Mouse (Mus musculus): ENCODE measurements around the gene Chd5. TPM values are rescaled to one million over a fixed set of nuclear protein-coding genes. Genes with fewer than 3 reads are reported as not detected.

The Chd5 gene
- polyA plus RNA-seq, 1 experiment from 2014 or later: 0.56 TPM

DNA sequence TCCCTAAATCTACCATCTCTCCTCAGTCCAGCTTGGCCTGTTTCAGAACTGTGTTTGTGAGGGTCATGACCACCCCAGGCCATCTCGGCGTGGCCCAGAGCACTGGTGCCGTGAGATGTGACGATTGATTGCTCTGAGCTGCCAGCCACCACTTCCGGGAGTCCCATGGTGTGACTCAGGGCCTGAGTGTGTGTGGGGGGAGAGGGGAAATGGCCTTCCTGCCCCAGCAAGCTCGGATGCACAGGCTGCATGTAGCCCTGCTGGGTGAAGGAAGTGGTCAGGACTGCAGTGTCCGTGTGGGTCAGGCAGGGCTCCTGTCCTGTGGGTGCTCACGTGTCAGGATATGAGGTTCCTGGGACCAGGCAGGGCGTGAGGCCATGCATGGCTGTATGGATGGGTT lies 23.7 kb downstream of the Chd5 start:
- no peak overlapping the region for H3K27ac ChIP-seq (ENCODE audit: low read depth, low read length)
- ATAC-seq (ENCODE audit: low FRiP score) (no peak), DNase-seq (ENCODE audit: low spot score, missing footprints) (no peak)
- no peaks in the 10 kb centered on the region for H3K36me3 ChIP-seq (ENCODE audit: control insufficient read depth, insufficient read depth, low read length)
- peaks cover 13% of the 10 kb centered on the region for H3K4me1 ChIP-seq (ENCODE audit: control insufficient read depth, insufficient read depth, low read length)
- no peaks in the 10 kb centered on the region for H3K9me3 ChIP-seq (ENCODE audit: control insufficient read depth, low read length)
- WGBS: 87% methylated on average over 9 of the region's 9 CpGs
- H3K4me2 ChIP-seq: no peak overlapping the region
- H3K27me3 ChIP-seq (ENCODE audit: control insufficient read depth, insufficient read depth, low read length): peaks cover 6% of the 10 kb centered on the region; the same call in 1 of the 2 replicates
- no peak overlapping the region for H3K4me3 ChIP-seq (ENCODE audit: low read depth, low read length)
- no peak overlapping the region for H3K9ac ChIP-seq (ENCODE audit: low read length)

DNA sequence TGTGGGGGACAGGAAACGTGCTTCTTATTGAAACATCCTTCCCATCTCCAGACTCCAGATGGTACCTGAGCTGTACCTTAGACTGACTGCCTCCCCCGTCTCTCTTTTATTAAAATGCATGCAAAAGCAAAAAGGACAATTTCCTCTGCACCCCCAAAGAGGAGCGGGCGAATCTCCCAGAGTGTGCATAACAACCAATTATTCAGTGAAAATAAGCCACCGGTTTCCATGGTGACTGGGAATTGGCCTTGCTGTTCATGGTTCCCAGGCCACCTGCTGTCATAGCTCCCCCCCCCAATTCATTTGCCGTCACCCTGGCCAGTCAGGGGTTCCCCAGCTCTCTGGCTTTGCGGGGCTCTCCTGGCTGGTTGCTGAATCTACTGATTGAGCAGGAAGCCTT lies 26.8 kb downstream of the Chd5 start:
- no peak for DNase-seq (ENCODE audit: low spot score, missing footprints)

DNA sequence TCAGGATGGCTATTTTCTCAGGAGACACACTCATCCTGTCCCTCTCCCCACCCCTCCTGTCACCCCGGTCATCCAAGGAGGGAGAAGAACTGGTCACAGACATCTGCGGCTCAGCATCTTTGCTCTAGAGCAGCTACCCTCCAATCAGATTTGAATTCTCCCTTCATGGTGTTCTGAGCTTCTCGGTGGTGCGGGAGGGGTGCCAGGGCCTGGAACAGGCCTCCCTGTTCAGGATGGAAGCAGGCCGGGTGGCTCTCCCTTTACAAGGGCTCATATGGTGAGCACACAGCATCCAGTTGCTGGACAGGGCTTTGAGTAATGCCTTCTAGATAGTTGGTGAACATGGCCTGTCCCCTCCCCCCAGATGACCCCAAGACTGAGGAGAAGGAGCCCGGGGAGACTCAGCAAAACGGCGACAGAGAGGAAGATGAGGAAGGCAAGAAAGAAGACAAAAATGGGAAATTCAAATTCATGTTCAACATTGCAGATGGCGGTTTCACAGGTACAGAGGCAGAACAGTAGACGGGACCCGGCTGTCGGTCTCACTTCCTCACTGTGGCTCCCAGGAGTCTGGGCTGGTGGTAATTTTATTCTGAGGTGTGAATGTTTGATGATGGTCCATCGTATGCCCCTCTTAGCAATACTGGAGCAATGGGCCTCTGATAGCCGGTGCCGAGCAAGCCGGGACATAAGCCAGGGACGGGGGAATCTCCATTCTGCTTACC lies 44.2 kb downstream of the Chd5 start:
- ATAC-seq (ENCODE audit: low FRiP score): no peak
- Histone ChIP-seq H3K4me1 (ENCODE audit: control insufficient read depth, insufficient read depth, low read length) (no peaks in the 10 kb centered on the region), H3K36me3 (ENCODE audit: control insufficient read depth, insufficient read depth, low read length) (no peaks in the 10 kb centered on the region), H3K4me2 (no peak overlapping the region), H3K9ac (ENCODE audit: low read length) (no peak overlapping the region), H3K4me3 (ENCODE audit: low read depth, low read length) (no peak overlapping the region), H3K9me3 (ENCODE audit: control insufficient read depth, low read length) (no peaks in the 10 kb centered on the region), H3K27ac (ENCODE audit: low read depth, low read length) (no peak overlapping the region), H3K27me3 (ENCODE audit: control insufficient read depth, insufficient read depth, low read length) (no peaks in the 10 kb centered on the region)
- whole genome bisulfite sequencing: 86% methylated on average over 17 of the region's 17 CpGs
- no peak for DNase-seq (ENCODE audit: low spot score, missing footprints)

More for the DNA sequence above, 26.8 kb downstream of the Chd5 start:
- Histone ChIP-seq H3K4me3 (ENCODE audit: low read depth, low read length) (no peak overlapping the region), H3K4me2 (no peak overlapping the region), H3K9ac (ENCODE audit: low read length) (no peak overlapping the region), H3K27ac (ENCODE audit: low read depth, low read length) (no peak overlapping the region), H3K36me3 (ENCODE audit: control insufficient read depth, insufficient read depth, low read length) (no peaks in the 10 kb centered on the region), H3K9me3 (ENCODE audit: control insufficient read depth, low read length) (no peaks in the 10 kb centered on the region), H3K4me1 (ENCODE audit: control insufficient read depth, insufficient read depth, low read length) (peaks cover 13% of the 10 kb centered on the region), H3K27me3 (ENCODE audit: control insufficient read depth, insufficient read depth, low read length) (peaks cover 6% of the 10 kb centered on the region; the same call in 1 of the 2 replicates)
- ATAC-seq (ENCODE audit: low FRiP score): no peak
- WGBS: 49% methylated on average over 7 of the region's 7 CpGs

DNA sequence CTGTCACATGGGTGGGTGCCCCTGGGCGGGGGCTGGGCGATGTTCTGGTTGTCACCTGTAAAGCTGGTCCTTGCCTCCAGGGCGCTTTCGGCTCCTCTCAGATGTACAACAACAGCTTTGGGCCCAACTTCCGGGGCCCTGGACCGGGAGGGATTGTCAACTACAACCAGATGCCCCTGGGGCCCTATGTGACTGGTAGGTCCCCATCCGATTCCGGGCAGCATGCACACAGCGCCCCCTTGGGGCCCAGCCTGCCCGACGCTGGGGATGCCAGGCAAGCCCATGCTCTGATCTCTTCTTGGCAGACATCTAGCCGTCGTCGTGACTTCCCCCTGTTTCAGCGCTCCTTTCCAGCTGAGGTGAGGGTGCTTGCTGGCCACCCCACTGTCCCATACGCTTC lies 47.2 kb downstream of the Chd5 start:
- Histone ChIP-seq H3K4me2 (no peak overlapping the region), H3K36me3 (ENCODE audit: control insufficient read depth, insufficient read depth, low read length) (no peaks in the 10 kb centered on the region), H3K9me3 (ENCODE audit: control insufficient read depth, low read length) (no peaks in the 10 kb centered on the region), H3K27me3 (ENCODE audit: control insufficient read depth, insufficient read depth, low read length) (no peaks in the 10 kb centered on the region), H3K27ac (ENCODE audit: low read depth, low read length) (no peak overlapping the region), H3K9ac (ENCODE audit: low read length) (no peak overlapping the region), H3K4me1 (ENCODE audit: control insufficient read depth, insufficient read depth, low read length) (no peaks in the 10 kb centered on the region), H3K4me3 (ENCODE audit: low read depth, low read length) (no peak overlapping the region)
- ATAC-seq (ENCODE audit: low FRiP score): no peak
- no peak for DNase-seq (ENCODE audit: low spot score, missing footprints)
- WGBS: 65% methylated on average over 16 of the region's 16 CpGs

DNA sequence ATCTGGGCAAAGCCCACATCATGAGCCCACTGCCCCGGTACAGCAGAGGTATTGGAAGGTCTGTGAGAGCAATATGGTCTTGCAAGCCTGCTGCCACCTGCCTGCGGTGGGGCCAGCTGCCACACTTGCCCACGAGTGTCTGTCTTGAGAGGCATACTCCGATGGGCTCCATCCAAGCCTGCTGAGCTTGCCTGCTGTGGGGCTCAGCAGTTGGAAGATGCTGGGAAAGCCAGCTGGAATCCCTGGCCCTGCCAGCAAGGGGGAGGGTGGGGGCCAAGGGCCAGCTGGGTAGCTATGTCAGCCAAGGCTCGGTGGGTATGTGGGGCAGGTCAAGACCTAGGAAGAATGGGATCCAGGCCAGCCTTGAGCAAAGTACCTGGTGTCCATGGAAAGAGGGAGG lies 53.7 kb downstream of the Chd5 start:
- H3K4me1 ChIP-seq (ENCODE audit: control insufficient read depth, insufficient read depth, low read length): no peaks in the 10 kb centered on the region
- H3K9me3 ChIP-seq (ENCODE audit: control insufficient read depth, low read length): no peaks in the 10 kb centered on the region
- H3K4me3 ChIP-seq (ENCODE audit: low read depth, low read length): no peak overlapping the region
- H3K9ac ChIP-seq (ENCODE audit: low read length): no peak overlapping the region
- ATAC-seq (ENCODE audit: low FRiP score) (no peak), DNase-seq (ENCODE audit: low spot score, missing footprints) (no peak)
- no peaks in the 10 kb centered on the region for H3K27me3 ChIP-seq (ENCODE audit: control insufficient read depth, insufficient read depth, low read length)
- H3K4me2 ChIP-seq: no peak overlapping the region
- no peak overlapping the region for H3K27ac ChIP-seq (ENCODE audit: low read depth, low read length)
- no peaks in the 10 kb centered on the region for H3K36me3 ChIP-seq (ENCODE audit: control insufficient read depth, insufficient read depth, low read length)
- WGBS: 82% methylated on average over 5 of the region's 5 CpGs

DNA sequence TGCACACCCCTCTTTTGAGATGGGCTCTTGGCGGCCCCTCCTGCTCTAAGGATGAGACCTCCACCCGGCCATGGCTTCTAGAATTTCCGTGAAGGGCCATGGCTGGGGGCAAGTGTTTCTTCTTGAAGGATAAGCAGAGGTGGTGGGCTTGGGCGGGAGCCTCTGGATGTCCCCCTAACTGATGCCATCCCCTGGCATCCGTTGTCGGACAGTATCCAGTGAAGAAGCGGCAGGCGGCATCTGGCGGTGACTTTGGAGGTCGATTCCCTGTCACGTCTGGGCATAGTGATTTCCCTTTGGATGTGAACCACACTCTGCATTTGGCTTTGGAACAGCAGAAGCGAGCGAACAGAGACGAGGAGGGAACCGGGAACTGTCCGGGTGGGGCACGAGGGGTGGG lies 54.2 kb downstream of the Chd5 start:
- H3K4me2 ChIP-seq: no peak overlapping the region
- no peak overlapping the region for H3K27ac ChIP-seq (ENCODE audit: low read depth, low read length)
- no peak overlapping the region for H3K4me3 ChIP-seq (ENCODE audit: low read depth, low read length)
- H3K36me3 ChIP-seq (ENCODE audit: control insufficient read depth, insufficient read depth, low read length): no peaks in the 10 kb centered on the region
- H3K4me1 ChIP-seq (ENCODE audit: control insufficient read depth, insufficient read depth, low read length): no peaks in the 10 kb centered on the region
- no peaks in the 10 kb centered on the region for H3K9me3 ChIP-seq (ENCODE audit: control insufficient read depth, low read length)
- H3K9ac ChIP-seq (ENCODE audit: low read length): no peak overlapping the region
- DNase-seq (ENCODE audit: low spot score, missing footprints) (no peak), ATAC-seq (ENCODE audit: low FRiP score) (no peak)
- H3K27me3 ChIP-seq (ENCODE audit: control insufficient read depth, insufficient read depth, low read length): no peaks in the 10 kb centered on the region
- 91% methylated on average over 17 of the region's 17 CpGs for WGBS

DNA sequence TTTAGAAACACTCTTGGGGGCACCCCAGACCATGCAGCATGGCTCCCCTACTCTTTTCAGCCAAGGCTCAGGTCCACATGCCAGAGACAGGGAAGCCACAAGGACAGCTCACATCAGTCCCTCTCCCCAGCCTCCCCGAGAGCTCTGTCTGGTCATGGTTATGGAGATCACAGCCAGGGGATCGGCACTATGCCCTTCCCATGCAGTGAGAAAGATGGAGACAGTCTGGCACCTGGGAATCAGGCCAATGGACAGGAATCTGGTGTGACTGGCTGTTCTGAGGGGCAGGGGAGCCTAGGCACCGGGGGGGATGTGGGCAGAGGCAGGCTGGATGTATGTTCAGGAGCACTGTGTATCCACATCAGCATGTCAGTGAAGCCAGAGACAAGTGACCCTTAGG lies 60.5 kb downstream of the Chd5 start:
- H3K4me2 ChIP-seq: no peak overlapping the region
- H3K9me3 ChIP-seq (ENCODE audit: control insufficient read depth, low read length): no peaks in the 10 kb centered on the region
- ATAC-seq (ENCODE audit: low FRiP score): no peak
- 90% methylated on average over 3 of the region's 3 CpGs for WGBS
- no peak overlapping the region for H3K27ac ChIP-seq (ENCODE audit: low read depth, low read length)
- no peaks in the 10 kb centered on the region for H3K27me3 ChIP-seq (ENCODE audit: control insufficient read depth, insufficient read depth, low read length)
- no peak for DNase-seq (ENCODE audit: low spot score, missing footprints)
- H3K4me1 ChIP-seq (ENCODE audit: control insufficient read depth, insufficient read depth, low read length): no peaks in the 10 kb centered on the region
- H3K4me3 ChIP-seq (ENCODE audit: low read depth, low read length): no peak overlapping the region
- H3K36me3 ChIP-seq (ENCODE audit: control insufficient read depth, insufficient read depth, low read length): no peaks in the 10 kb centered on the region
- no peak overlapping the region for H3K9ac ChIP-seq (ENCODE audit: low read length)

DNA sequence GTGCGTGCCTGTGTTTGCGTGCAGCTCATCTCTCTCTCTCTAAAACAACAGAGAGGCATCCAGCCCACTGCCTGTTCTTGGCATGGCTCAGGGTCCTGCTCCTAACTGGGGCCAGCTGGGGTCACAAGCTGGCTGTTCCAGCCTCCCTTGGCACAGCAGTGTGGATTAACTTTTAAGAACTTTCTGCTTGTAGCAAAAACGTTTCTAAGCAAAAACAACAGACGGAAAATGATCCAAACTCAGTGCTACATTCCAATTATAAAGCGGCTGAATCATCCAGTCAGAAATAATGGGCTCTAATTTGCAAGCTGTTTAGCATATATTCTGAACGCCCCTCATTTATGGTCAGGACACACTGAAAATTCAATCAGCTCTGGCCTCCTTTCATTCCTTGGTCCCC lies 66.7 kb downstream of the Chd5 start:
- DNase-seq (ENCODE audit: low spot score, missing footprints) (no peak), ATAC-seq (ENCODE audit: low FRiP score) (no peak)
- Histone ChIP-seq H3K9me3 (ENCODE audit: control insufficient read depth, low read length) (no peaks in the 10 kb centered on the region), H3K4me1 (ENCODE audit: control insufficient read depth, insufficient read depth, low read length) (no peaks in the 10 kb centered on the region), H3K4me3 (ENCODE audit: low read depth, low read length) (no peak overlapping the region), H3K27me3 (ENCODE audit: control insufficient read depth, insufficient read depth, low read length) (no peaks in the 10 kb centered on the region), H3K4me2 (no peak overlapping the region), H3K27ac (ENCODE audit: low read depth, low read length) (no peak overlapping the region), H3K9ac (ENCODE audit: low read length) (no peak overlapping the region), H3K36me3 (ENCODE audit: control insufficient read depth, insufficient read depth, low read length) (no peaks in the 10 kb centered on the region)
- WGBS: 77% methylated on average over 6 of the region's 6 CpGs

DNA sequence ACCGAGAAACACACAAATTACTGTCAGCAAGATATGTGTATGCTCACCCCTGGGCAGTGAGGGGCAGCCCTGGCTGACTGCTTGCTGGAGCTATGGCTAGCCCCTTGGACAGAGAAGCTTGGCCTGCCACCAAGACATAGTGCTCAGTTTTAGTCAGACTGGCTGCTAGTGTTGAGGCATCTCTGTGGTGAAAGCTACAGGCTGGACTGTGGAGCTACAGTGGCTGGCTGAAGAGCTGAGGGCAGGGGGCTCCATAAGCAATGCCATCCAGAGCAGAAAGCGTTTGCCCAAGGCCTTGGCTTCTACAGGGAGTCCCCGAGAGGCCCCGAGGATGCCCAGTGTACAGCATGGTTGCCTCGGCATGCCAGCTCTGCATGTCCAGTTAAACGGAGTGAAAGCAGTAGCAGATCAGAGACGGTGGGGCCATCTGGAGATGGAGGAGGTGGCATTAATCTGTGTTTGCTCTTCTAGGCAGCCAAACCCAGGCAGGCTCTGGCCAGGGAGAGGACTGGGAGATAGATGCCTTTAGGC lies 67.3 kb downstream of the Chd5 start:
- no peaks in the 10 kb centered on the region for H3K4me1 ChIP-seq (ENCODE audit: control insufficient read depth, insufficient read depth, low read length)

More for the DNA sequence above, 67.3 kb downstream of the Chd5 start:
- Histone ChIP-seq H3K4me2 (no peak overlapping the region), H3K36me3 (ENCODE audit: control insufficient read depth, insufficient read depth, low read length) (no peaks in the 10 kb centered on the region), H3K27ac (ENCODE audit: low read depth, low read length) (no peak overlapping the region), H3K9ac (ENCODE audit: low read length) (no peak overlapping the region), H3K9me3 (ENCODE audit: control insufficient read depth, low read length) (no peaks in the 10 kb centered on the region), H3K27me3 (ENCODE audit: control insufficient read depth, insufficient read depth, low read length) (no peaks in the 10 kb centered on the region), H3K4me3 (ENCODE audit: low read depth, low read length) (no peak overlapping the region)
- 84% methylated on average over 7 of the region's 7 CpGs for WGBS
- DNase-seq (ENCODE audit: low spot score, missing footprints) (no peak), ATAC-seq (ENCODE audit: low FRiP score) (no peak)

All from midbrain, embryonic 11.5 days (tissue).